Mouse (Mus musculus): ENCODE data around the gene Rln3.

- TF ChIP-seq CTCF (IDR thresholded peaks at IDR 0.05; ENCODE audit: low read depth): no peak
- no peak for TF ChIP-seq EP300 (IDR thresholded peaks at IDR 0.05; ENCODE audit: low read depth)
Measured at GRCm38 (mm10) chr8:84069750-84070149, 24.9 kb upstream of the Rln3 start.
